Mouse (Mus musculus) kidney, embryonic 14.5 days (tissue): ENCODE measurements around the gene Tmem206. TPM values are rescaled to one million over a fixed set of nuclear protein-coding genes. Genes with fewer than 3 reads are reported as not detected.
A peak's percentile ranks its signal among the peaks of the same experiment; 100 is the strongest.

Source experiments
- ATAC-seq: fragments of 200-750 bp; cut with Nextera tagmentation; 2 replicates; pipeline ENCODE4 v1.8.0; 2017; ENCODE audit warnings: moderate number of reproducible peaks, mild to moderate bottlenecking, moderate TSS enrichment, moderate library complexity; ENCODE audit not compliant: low FRiP score, low TSS enrichment
- H3K27ac ChIP-seq: fragments of 300-500 bp; sonication (generic); 2 replicates; pipeline ENCODE4 v1.5.1; 2014; ENCODE audit warnings: low read depth, mild to moderate bottlenecking, low read length, moderate library complexity, mixed read lengths
- H3K27me3 ChIP-seq: fragments of 300-500 bp; sonication (generic); 2 replicates; pipeline ENCODE4 v1.6.1; 2014; ENCODE audit warnings: mild to moderate bottlenecking, low read length; ENCODE audit not compliant: control insufficient read depth, insufficient read depth
- H3K36me3 ChIP-seq: fragments of 300-500 bp; sonication (generic); 2 replicates; pipeline ENCODE4 v1.6.1; 2014; ENCODE audit warnings: low read length, mixed read lengths; ENCODE audit not compliant: control insufficient read depth, insufficient read depth
- H3K4me1 ChIP-seq: fragments of 300-500 bp; sonication (generic); 2 replicates; pipeline ENCODE4 v1.6.1; 2014; ENCODE audit warnings: low read length, mixed read lengths; ENCODE audit not compliant: control insufficient read depth, insufficient read depth
- H3K4me2 ChIP-seq: fragments of 300-500 bp; sonication (generic); replicated peaks from 2 replicates; pipeline ENCODE4 v1.6.1; 2014; ENCODE audit warnings: low read depth, mild to moderate bottlenecking, low read length
- H3K4me3 ChIP-seq: fragments of 300-500 bp; sonication (generic); 2 replicates; pipeline ENCODE4 v1.5.1; 2014; ENCODE audit warnings: mild to moderate bottlenecking, low read length
- H3K9ac ChIP-seq: fragments of 300-500 bp; sonication (generic); 2 replicates; pipeline ENCODE4 v1.6.1; 2014; ENCODE audit warnings: low read depth, mild to moderate bottlenecking, low read length, moderate library complexity
- H3K9me3 ChIP-seq: fragments of 300-500 bp; sonication (generic); 2 replicates; pipeline ENCODE4 v1.6.1; 2016; ENCODE audit warnings: low read length; ENCODE audit not compliant: control insufficient read depth
- WGBS: fragments of 180-500 bp; shearing (Covaris S2); extraction: QIAGEN DNeasy Blood & Tissue Kit; methylation state at CpG from one replicate; pipeline ENCODE4 v1.1.7; 2014; 5-methylcytosine and 5-hydroxymethylcytosine counted together
- polyA plus RNA-seq: library from polyadenylated mRNA; unstranded; fragments of >200 nt; fragmentation: Nextera tagmentation; extraction: Ambion mirVana; gene quantifications from 2 replicates; pipeline ENCODE4 v1.2.1, GENCODE M21; 2014

Tmem206 gene
- polyA plus RNA-seq, 1 experiment from 2014 or later = 25.9 TPM

- H3K9ac ChIP-seq = peak within 1 kb of the TSS; percentile 92
- WGBS = under 1% methylated on average over 53 of the region's 54 CpGs
- H3K36me3 ChIP-seq = no peaks in the 10 kb centered on the region
- H3K4me3 ChIP-seq = peak within 1 kb of the TSS; percentile 76
- peak within 1 kb of the TSS; percentile 71; the same call in 1 of the 2 replicates for H3K27ac ChIP-seq
- no peaks in the 10 kb centered on the region for H3K9me3 ChIP-seq
- no peaks in the 10 kb centered on the region; the same call in 1 of the 2 replicates for H3K27me3 ChIP-seq
- ATAC-seq = peak; percentile 92
- H3K4me2 ChIP-seq = peak within 1 kb of the TSS; percentile 70
- 0 out of 2 replicates have a peak, but pooled peaks cover 4% of the 10 kb centered on the region for H3K4me1 ChIP-seq
Observed at GRCm38 (mm10) chr1:191317591-191318196, 8.0 kb upstream of the Tmem206 start, which contains the start of gene Nenf. Nenf (minus strand) TSS chr1:191318194.

- no peak for ATAC-seq
- H3K4me1 ChIP-seq = 0 out of 2 replicates have a peak, but pooled peaks cover 4% of the 10 kb centered on the region
Observed at GRCm38 (mm10) chr1:191318686-191319085, 7.0 kb upstream of the Tmem206 start.

GRCm38 (mm10) chr1:191323381-191323780, 2.3 kb upstream of the Tmem206 start:
- H3K27me3 ChIP-seq = no peaks in the 10 kb centered on the region
- H3K4me1 ChIP-seq = peaks cover 8% of the 10 kb centered on the region; the same call in 1 of the 2 replicates
- WGBS = 92% methylated on average over 3 of the region's 3 CpGs
- ATAC-seq = no peak
- no peaks in the 10 kb centered on the region for H3K36me3 ChIP-seq
- no peak overlapping the region for H3K4me2 ChIP-seq
- H3K27ac ChIP-seq = no peak overlapping the region
- no peak overlapping the region for H3K9ac ChIP-seq
- H3K9me3 ChIP-seq = no peaks in the 10 kb centered on the region
- no peak overlapping the region for H3K4me3 ChIP-seq

More at GRCm38 (mm10) chr1:191318686-191319085, 7.0 kb upstream of the Tmem206 start:
- WGBS = 77% methylated on average over 5 of the region's 5 CpGs
- H3K4me2 ChIP-seq = no peak overlapping the region
- H3K36me3 ChIP-seq = no peaks in the 10 kb centered on the region
- H3K27me3 ChIP-seq = no peaks in the 10 kb centered on the region; the same call in 1 of the 2 replicates
- no peak overlapping the region for H3K9ac ChIP-seq
- no peak overlapping the region for H3K27ac ChIP-seq
- H3K9me3 ChIP-seq = no peaks in the 10 kb centered on the region
- no peak overlapping the region for H3K4me3 ChIP-seq

- Histone ChIP-seq H3K4me3 (peak overlapping the region; percentile 73), H3K27ac (no peak overlapping the region; the same call in 1 of the 2 replicates), H3K27me3 (no peaks in the 10 kb centered on the region), H3K9me3 (no peaks in the 10 kb centered on the region), H3K4me2 (peak overlapping the region; percentile 63), H3K4me1 (peaks cover 9% of the 10 kb centered on the region; the same call in 1 of the 2 replicates), H3K36me3 (no peaks in the 10 kb centered on the region; the same call in 1 of the 2 replicates), H3K9ac (peak overlapping the region; percentile 79; the same call in 1 of the 2 replicates)
- WGBS = 78% methylated on average over 7 of the region's 7 CpGs
- no peak for ATAC-seq
Observed at GRCm38 (mm10) chr1:191324733-191325590, 750 bp upstream of the Tmem206 start.

GRCm38 (mm10) chr1:191326233-191326882, 646 bp downstream of the Tmem206 start:
- H3K27me3 ChIP-seq = no peaks in the 10 kb centered on the region
- no peaks in the 10 kb centered on the region; the same call in 1 of the 2 replicates for H3K36me3 ChIP-seq
- peak overlapping the region; percentile 63 for H3K4me2 ChIP-seq
- H3K4me1 ChIP-seq = peaks cover 9% of the 10 kb centered on the region; the same call in 1 of the 2 replicates
- WGBS = under 1% methylated on average over 35 of the region's 35 CpGs
- H3K9ac ChIP-seq = peak overlapping the region; percentile 79
- H3K27ac ChIP-seq = no peak overlapping the region
- H3K4me3 ChIP-seq = peak overlapping the region; percentile 73
- H3K9me3 ChIP-seq = no peaks in the 10 kb centered on the region
- peak; percentile 73 for ATAC-seq

- Histone ChIP-seq H3K4me1 (peaks cover 9% of the 10 kb centered on the region; the same call in 1 of the 2 replicates), H3K4me3 (no peak overlapping the region), H3K4me2 (0 out of 2 replicates have a peak overlapping the region, but pooled peaks have one; percentile 63), H3K9me3 (no peaks in the 10 kb centered on the region), H3K9ac (no peak overlapping the region), H3K36me3 (peaks cover 1% of the 10 kb centered on the region; the same call in 1 of the 2 replicates), H3K27ac (no peak overlapping the region), H3K27me3 (no peaks in the 10 kb centered on the region)
- 83% methylated on average over 8 of the region's 8 CpGs for WGBS
- no peak for ATAC-seq
Observed at GRCm38 (mm10) chr1:191327258-191327657, 1.5 kb downstream of the Tmem206 start.

GRCm38 (mm10) chr1:191328019-191328441, 2.3 kb downstream of the Tmem206 start:
- Histone ChIP-seq H3K4me2 (no peak overlapping the region), H3K27ac (no peak overlapping the region)

GRCm38 (mm10) chr1:191330356-191330755, 4.6 kb downstream of the Tmem206 start:
- WGBS = 84% methylated on average over 4 of the region's 4 CpGs
- no peak for ATAC-seq
- peaks cover 9% of the 10 kb centered on the region; the same call in 1 of the 2 replicates for H3K36me3 ChIP-seq

More at GRCm38 (mm10) chr1:191328019-191328441, 2.3 kb downstream of the Tmem206 start:
- H3K36me3 ChIP-seq = peaks cover 4% of the 10 kb centered on the region; the same call in 1 of the 2 replicates
- H3K9ac ChIP-seq = no peak overlapping the region
- no peak for ATAC-seq
- H3K9me3 ChIP-seq = no peaks in the 10 kb centered on the region
- 78% methylated on average over 8 of the region's 8 CpGs for WGBS
- no peaks in the 10 kb centered on the region for H3K27me3 ChIP-seq
- H3K4me3 ChIP-seq = no peak overlapping the region
- H3K4me1 ChIP-seq = peaks cover 9% of the 10 kb centered on the region; the same call in 1 of the 2 replicates

More at GRCm38 (mm10) chr1:191330356-191330755, 4.6 kb downstream of the Tmem206 start:
- H3K9me3 ChIP-seq = no peaks in the 10 kb centered on the region
- peaks cover 9% of the 10 kb centered on the region; the same call in 1 of the 2 replicates for H3K4me1 ChIP-seq
- H3K27ac ChIP-seq = no peak overlapping the region
- H3K4me3 ChIP-seq = no peak overlapping the region
- no peak overlapping the region for H3K4me2 ChIP-seq
- H3K27me3 ChIP-seq = no peaks in the 10 kb centered on the region
- no peak overlapping the region for H3K9ac ChIP-seq
